18 mouse cellular contexts compared by ENCODE assay signal in the genomic region with DNA sequence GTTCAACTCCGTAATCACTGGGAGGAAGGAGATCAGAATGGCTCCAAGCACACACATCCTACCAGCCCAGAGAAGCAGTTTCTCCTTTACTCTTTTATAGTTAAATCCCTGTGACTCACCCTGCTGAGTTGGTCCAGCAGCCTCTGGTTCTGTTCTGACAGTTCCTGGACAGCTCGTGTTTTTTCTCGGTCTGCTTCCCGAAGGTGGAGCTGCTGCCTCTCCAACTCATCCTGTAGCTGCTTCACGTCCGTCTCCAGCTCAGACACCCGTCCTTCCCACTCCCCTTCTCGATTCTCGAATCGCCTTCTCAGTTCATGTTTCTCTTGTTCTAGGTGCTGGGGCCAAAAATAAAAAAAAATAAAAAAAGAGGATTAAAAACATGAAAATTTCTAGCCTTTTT. TPM values are rescaled to one million over a fixed set of nuclear protein-coding genes. Genes with fewer than 3 reads are reported as not detected.
DNase-seq lines count a peak whose midpoint lies in the region.
"Had no signal": no experiment of that assay in that cellular context is flagged by ENCODE, and none has a peak within 500 bp of the region (broad histone marks: within the 10 kb centered on the region; RNA-seq: fewer than 3 reads in every experiment).

No protein-coding gene starts in this region.

- peak; percentile 40 to 63 for DNase-seq in frontal cortex, adult 2 months (ENCODE audit: extremely low spot score in 1 of 2, low spot score in 1 of 2)
- no peak for DNase-seq in frontal cortex, postnatal 14 days (ENCODE audit: low spot score in 2 of 2)
- peak; percentile 40 to 62 for DNase-seq in left cerebral cortex, adult 18-20 months (ENCODE audit: low spot score in 2 of 2)
- DNase-seq in left cerebral cortex, adult 11 months (ENCODE audit: low spot score): no peak
- DNase-seq in right cerebral cortex, postnatal 36 days (ENCODE audit: low spot score in 2 of 2): peak; percentile 31 to 50
- no peak for DNase-seq in right cerebral cortex, postnatal 10 days (ENCODE audit: low spot score in 2 of 2)
- DNase-seq: adrenal gland, postnatal 10 days; adrenal gland, postnatal 36 days; B cell, adult 2 months; cerebellum, adult 11 months; cerebellum, adult 2 months; cerebellum, adult 9-11 months; cerebellum, postnatal 36 days; embryo, embryonic 11 days; gastrocnemius, postnatal 10 days; gastrocnemius, postnatal 36 days; heart, postnatal 10 days; heart, postnatal 36 days had no signal

RNA-seq across cellular contexts. Expression of a gene that starts 7.0 kb away (rescaled TPM):
- polyA plus RNA-seq in frontal cortex, adult 2 months (2012; rRNA removed): 166 and 186 TPM in 2 replicates
- total RNA-seq in left cerebral cortex, adult 18-20 months (2021): 100 to 1,000 TPM; 180 to 184 TPM

Comparison
In these comparisons a context has a peak if more than half of its experiments do, and no peak if none do; other contexts are left out.
1. DNase-seq: peak in frontal cortex, adult 2 months (2 of 2), left cerebral cortex, adult 18-20 months (2 of 2) and right cerebral cortex, postnatal 36 days (2 of 2); none in frontal cortex, postnatal 14 days (0 of 2), left cerebral cortex, adult 11 months (single experiment) and right cerebral cortex, postnatal 10 days (0 of 2).